Mouse (Mus musculus): ENCODE data around the gene Slc25a38.

Slc25a38 gene

GRCm38 (mm10) chr9:120140652-120141051, 30.5 kb downstream of the Slc25a38 start:
- peak; percentile 70 for DNase-seq (ENCODE audit: low read depth, low spot score)

- DNase-seq (ENCODE audit: low read depth, low spot score): no peak
These were observed 34.3 kb downstream of the Slc25a38 start for GRCm38 (mm10) chr9:120144474-120144873.

- DNase-seq (ENCODE audit: low read depth, low spot score): no peak
These were observed 39.2 kb downstream of the Slc25a38 start, which contains the start of gene Mobp for GRCm38 (mm10) chr9:120149222-120149828. TSS of gene Mobp (plus strand) at chr9:120149707.

- no peak for DNase-seq (ENCODE audit: low read depth, low spot score)
These were observed 41.0 kb downstream of the Slc25a38 start for GRCm38 (mm10) chr9:120151152-120151551.

DNA sequence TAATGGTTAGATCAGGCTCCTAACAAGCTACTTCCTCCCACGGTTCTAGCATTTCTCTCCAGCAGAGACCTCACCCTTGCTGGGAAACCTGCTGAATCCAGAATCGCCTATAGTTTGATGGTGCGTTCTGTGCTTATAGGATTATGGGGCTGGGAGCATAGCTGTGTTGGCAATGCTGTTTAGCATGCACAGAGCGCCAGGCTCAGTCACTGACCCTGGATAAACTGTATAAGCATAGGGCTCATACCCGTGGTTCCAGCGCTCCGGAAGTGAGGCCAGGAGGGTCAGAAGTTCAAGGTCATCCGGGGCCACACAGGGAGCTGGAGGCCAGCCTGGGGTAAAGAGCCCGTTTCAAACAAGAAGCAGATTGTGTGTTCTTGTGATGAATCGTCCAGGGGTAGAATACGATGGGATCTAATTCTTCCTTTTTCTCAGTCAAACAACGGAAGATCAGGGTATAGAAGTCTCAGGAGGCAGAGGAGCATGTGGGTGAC, 41.8 kb downstream of the Slc25a38 start:
- DNase-seq (ENCODE audit: low read depth, low spot score): no peak

- no peak for DNase-seq (ENCODE audit: low read depth, low spot score)
These were observed 47.9 kb downstream of the Slc25a38 start for GRCm38 (mm10) chr9:120158047-120158446.

DNA sequence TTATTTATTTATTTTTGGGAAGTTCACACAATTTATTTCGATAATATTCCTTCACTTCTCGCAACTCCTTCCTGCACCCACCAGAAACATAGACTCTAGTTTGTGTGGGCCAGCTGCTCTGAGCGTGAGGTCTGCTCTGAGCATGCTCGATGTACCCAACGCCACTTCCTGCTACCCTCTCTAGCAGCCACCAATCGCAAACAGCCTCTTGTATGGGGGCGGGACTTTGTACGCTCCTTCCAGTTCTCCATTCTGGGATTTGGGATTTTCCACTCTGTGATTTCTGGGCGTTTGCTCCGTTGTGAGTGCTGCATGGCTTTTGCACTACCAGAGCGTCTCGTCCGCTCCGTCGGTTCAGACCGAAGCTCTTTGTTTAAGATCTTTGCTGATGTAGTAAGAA, 53.7 kb downstream of the Slc25a38 start:
- no peak for DNase-seq (ENCODE audit: low read depth, low spot score)

DNA sequence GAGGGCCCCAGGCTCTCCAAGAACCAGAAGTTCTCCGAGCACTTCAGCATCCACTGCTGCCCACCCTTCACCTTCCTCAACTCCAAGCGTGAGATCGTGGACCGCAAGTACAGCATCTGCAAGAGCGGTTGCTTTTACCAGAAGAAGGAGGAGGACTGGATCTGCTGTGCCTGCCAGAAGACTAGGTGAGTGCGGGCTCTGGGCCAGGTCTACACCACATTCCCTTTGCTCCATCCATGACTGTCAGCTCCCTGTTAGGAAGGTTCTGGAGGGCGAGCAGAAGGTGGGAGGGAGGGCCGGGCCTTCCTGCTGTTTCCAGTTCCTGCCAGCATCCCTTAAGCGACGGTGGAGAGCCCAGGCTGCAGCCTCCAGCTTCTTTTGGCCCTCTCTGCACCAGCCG, 57.7 kb downstream of the Slc25a38 start:
- no peak for DNase-seq (ENCODE audit: low read depth, low spot score)

- peak; percentile 58 for DNase-seq (ENCODE audit: low read depth, low spot score)
These were observed 61.1 kb downstream of the Slc25a38 start for GRCm38 (mm10) chr9:120171295-120171694.

All from forelimb bud, embryonic 11.5 days (tissue).